Mouse (Mus musculus): ENCODE data around the gene Ryr2.

Ryr2 gene

GRCm38 (mm10) chr13:11869971-11870370, 236.8 kb downstream of the Ryr2 start:
- no peak for DNase-seq

GRCm38 (mm10) chr13:11869486-11869885, 237.3 kb downstream of the Ryr2 start:
- no peak for DNase-seq

GRCm38 (mm10) chr13:11868979-11869378, 237.8 kb downstream of the Ryr2 start:
- no peak for DNase-seq

- no peak for DNase-seq
These were observed 238.7 kb downstream of the Ryr2 start for GRCm38 (mm10) chr13:11868056-11868455.

GRCm38 (mm10) chr13:11865261-11865660, 241.5 kb downstream of the Ryr2 start:
- no peak for DNase-seq

- DNase-seq = peak; percentile 45
These were observed 255.1 kb downstream of the Ryr2 start for GRCm38 (mm10) chr13:11851691-11852090.

GRCm38 (mm10) chr13:11843889-11844288, 262.9 kb downstream of the Ryr2 start:
- no peak for DNase-seq

- DNase-seq = no peak
These were observed 268.9 kb downstream of the Ryr2 start for GRCm38 (mm10) chr13:11837870-11838269.

GRCm38 (mm10) chr13:11837152-11837551, 269.6 kb downstream of the Ryr2 start:
- no peak for DNase-seq

- no peak for DNase-seq
These were observed 270.3 kb downstream of the Ryr2 start for GRCm38 (mm10) chr13:11836304-11837078.

- no peak for DNase-seq
These were observed 275.5 kb downstream of the Ryr2 start for GRCm38 (mm10) chr13:11831210-11831609.

- DNase-seq = peak; percentile 11
These were observed 281.1 kb downstream of the Ryr2 start for GRCm38 (mm10) chr13:11825563-11826226.

- DNase-seq = no peak
These were observed 288.0 kb downstream of the Ryr2 start for GRCm38 (mm10) chr13:11818723-11819122.

GRCm38 (mm10) chr13:11809365-11809764, 297.4 kb downstream of the Ryr2 start:
- DNase-seq = peak; percentile 44

GRCm38 (mm10) chr13:11792536-11792935, 314.2 kb downstream of the Ryr2 start:
- DNase-seq = no peak

- DNase-seq = no peak
These were observed 316.2 kb downstream of the Ryr2 start for GRCm38 (mm10) chr13:11790536-11790935.

GRCm38 (mm10) chr13:11782411-11783155, 324.2 kb downstream of the Ryr2 start:
- no peak for DNase-seq

- no peak for DNase-seq
These were observed 325.7 kb downstream of the Ryr2 start for GRCm38 (mm10) chr13:11781065-11781464.

- DNase-seq = no peak
These were observed 329.0 kb downstream of the Ryr2 start for GRCm38 (mm10) chr13:11777726-11778125.

GRCm38 (mm10) chr13:11772173-11772572, 334.6 kb downstream of the Ryr2 start:
- DNase-seq = peak; percentile 19

- DNase-seq = no peak
These were observed 339.8 kb downstream of the Ryr2 start for GRCm38 (mm10) chr13:11766899-11767298.

GRCm38 (mm10) chr13:11763925-11764324, 342.8 kb downstream of the Ryr2 start:
- no peak for DNase-seq

- DNase-seq = peak; percentile 65
These were observed 343.6 kb downstream of the Ryr2 start for GRCm38 (mm10) chr13:11763104-11763503.

- no peak for DNase-seq
These were observed 348.9 kb downstream of the Ryr2 start for GRCm38 (mm10) chr13:11757894-11758293.
